Mouse (Mus musculus): ENCODE results near the gene Castor2. TPM values are rescaled to one million over a fixed set of nuclear protein-coding genes. Genes with fewer than 3 reads are reported as not detected.

Gene Castor2
- polyA plus RNA-seq (2012; rRNA removed), result 6.0 and 9.3 TPM in 2 replicates

DNA sequence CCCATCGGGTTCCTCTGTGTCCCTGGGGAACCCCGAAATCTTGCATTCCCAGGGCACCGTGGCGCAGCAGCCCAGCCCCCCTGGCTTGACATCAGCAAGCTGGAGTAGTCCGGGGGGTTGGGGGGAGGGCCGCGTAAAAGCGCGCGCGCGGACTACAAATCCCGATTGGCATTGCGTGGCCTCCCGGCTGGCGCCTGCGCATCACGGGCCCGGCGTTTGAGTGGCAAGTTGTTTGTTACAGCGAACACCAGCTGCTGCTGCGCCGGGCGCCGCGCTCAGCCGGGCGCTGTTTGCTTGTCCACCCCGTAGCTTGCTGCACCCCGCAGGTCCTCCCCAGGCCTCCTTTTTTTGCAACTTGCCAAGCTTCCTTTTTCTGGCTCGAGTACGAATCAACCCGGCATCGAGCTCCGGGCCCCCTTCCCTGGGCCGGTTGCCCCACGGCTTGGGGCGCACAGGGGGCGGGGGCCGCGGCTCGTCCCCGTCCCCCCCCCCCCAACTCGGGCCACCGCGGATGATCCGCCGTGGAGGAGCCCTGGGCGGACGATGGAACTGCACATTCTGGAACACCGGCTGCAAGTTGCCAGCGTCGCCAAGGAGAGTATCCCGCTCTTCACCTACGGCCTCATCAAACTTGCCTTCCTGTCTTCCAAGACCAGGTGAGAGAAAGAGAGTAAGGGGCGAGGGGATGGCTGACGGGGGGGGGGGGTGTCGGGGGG lies at the start of gene Castor2:
Gene Castor2, plus strand, starts transcription at position 216 of the 716 bp plus-strand sequence.

GRCm38 (mm10) chr5:134176169-134176881 lies 76.8 kb downstream of the Castor2 start, which contains the start of gene Rcc1l:
TSS of gene Rcc1l (minus strand) at chr5:134176774.

DNA sequence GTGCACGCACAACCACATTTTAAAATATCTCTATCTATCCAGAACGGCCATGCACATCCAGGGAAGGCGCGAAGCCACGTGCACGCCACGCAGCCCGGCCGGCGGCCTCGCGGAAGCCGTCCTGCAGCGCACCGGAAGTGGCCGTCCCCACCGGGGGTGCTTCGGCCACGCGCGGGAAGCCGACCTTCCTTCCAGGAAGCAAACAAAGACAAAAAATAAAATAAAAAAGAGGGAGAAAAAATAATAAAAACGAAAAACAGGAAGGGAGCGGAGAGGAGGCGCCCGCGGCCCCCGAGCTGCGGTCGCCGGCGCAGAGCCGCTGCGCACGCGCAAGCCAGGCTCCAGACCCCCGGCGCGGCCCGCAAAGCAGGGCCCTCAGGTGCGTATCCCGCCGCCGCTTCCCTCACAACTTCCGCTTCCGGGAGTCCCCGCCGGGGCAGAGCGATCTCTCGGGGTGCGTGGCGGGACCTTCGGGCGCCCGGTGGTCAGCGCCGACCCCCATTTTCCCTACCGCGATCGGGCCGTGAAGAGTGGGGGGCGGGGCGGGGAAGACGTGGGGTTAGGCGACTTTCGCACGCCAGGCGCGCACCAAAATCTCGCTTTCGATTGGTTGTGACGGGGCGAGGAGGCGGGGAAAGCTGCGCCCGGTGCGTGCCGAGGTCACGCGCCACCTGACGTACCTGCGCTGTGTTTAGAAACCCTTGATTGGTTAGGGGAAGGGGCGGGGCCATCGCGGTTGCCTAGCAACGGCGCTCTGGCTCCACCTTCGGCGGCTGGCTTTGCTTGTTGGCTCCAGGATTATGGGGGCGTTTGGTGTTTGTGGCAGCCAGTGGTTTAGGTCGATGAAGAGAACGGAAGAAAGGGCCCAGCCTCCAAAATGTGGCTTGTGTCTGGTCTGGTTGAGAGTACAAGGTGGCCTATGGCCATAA lies 84.6 kb downstream of the Castor2 start, which contains the start of gene Gtf2ird2:
Gene Gtf2ird2, plus strand, starts transcription at position 140 of the 929 bp plus-strand sequence.

Other genes with a start within 250 kb of the Castor2 start
- gene Rcc1l, start 77.1 kb downstream of the Castor2 start, polyA plus RNA-seq (2012; rRNA removed), result 28.2 and 30.8 TPM in 2 replicates
- gene Gtf2ird2, start 84.3 kb downstream of the Castor2 start, polyA plus RNA-seq (2012; rRNA removed), result 11.5 and 12.8 TPM in 2 replicates
- gene Ncf1, start 129.9 kb downstream of the Castor2 start, polyA plus RNA-seq (2012; rRNA removed), result 9.5 and 10.6 TPM in 2 replicates
- gene Gtf2i, start 215.0 kb downstream of the Castor2 start, polyA plus RNA-seq (2012; rRNA removed), result 86.9 and 123 TPM in 2 replicates